8 mouse cellular contexts compared by ENCODE assay signal in the genomic region with DNA sequence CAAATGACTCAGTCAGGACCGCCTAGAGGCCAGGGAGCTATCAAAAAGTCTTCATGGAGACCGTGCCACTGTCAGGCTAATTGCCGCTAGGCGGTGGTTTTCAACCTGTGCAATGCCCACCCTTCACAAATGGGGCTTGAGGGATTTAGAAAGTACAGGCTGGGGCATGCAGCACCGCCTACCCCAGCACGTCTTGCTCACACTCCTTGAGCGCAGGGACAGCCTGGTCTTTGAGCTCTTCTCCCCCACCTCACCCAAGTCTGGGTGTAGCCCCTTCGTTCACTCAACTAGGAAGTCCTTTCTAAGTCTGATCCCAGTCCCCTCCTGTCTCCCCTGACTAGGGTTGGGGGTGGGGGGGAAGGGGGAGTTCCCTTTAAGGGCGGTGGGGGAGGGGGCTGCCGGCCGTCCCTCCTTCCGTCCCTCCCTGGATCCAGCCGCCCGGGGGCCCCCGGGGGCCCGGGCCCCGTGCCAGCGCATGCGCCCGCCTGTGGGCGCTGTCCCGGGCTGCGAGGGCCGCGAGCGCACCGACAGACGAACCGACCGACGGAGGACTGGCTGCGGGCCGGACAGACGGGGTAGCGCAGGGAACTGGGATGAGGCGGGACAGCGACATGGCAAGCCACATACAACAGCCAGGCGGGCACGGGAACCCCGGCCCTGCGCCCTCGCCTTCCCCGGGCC. TPM values are rescaled to one million over a fixed set of nuclear protein-coding genes. Genes with fewer than 3 reads are reported as not detected.
DNase-seq lines count a peak whose midpoint lies in the region; ATAC-seq lines count a peak whose summit lies in the region.

A gene (plus strand): TSS at position 497 of the 681 bp plus-strand sequence.

- peak within 1 kb of the TSS; percentile 51 for H3K9ac ChIP-seq in kidney, embryonic 16.5 days (replicated peaks; ENCODE audit: low read length)
- peak within 1 kb of the TSS; percentile 63 for H3K9ac ChIP-seq in hindbrain, embryonic 13.5 days
- H3K9ac ChIP-seq in liver, embryonic 13.5 days, result no peak within 1 kb of the TSS

- DNase-seq in kidney, postnatal 36 days, result no peak
- peak; percentile 29 for DNase-seq in embryo, embryonic 11 days
- DNase-seq in liver, embryonic 13.5 days, result no peak
- DNase-seq in thymus, postnatal 36 days, result no peak
- no peak for DNase-seq in spleen, postnatal 14 days (ENCODE audit: low spot score in 2 of 2)
- DNase-seq in spleen, adult 12 weeks (ENCODE audit: low spot score), result no peak

- H3K4me3 ChIP-seq in kidney, embryonic 16.5 days (ENCODE audit: low read length), result peak within 1 kb of the TSS; percentile 46
- H3K4me3 ChIP-seq in hindbrain, embryonic 13.5 days, result peak within 1 kb of the TSS; percentile 41
- peak within 1 kb of the TSS; percentile 31 for H3K4me3 ChIP-seq in liver, embryonic 13.5 days (replicated peaks)

- peak; percentile 32; the same call in 1 of the 2 replicates for ATAC-seq in kidney, embryonic 16.5 days (ENCODE audit: low FRiP score, low TSS enrichment)
- ATAC-seq in hindbrain, embryonic 13.5 days (ENCODE audit: low FRiP score), result peak; percentile 65
- no peak for ATAC-seq in liver, embryonic 13.5 days (ENCODE audit: low read depth)

- H3K36me3 ChIP-seq in kidney, embryonic 16.5 days (ENCODE audit: insufficient read depth, low read length), result no peaks in the 10 kb centered on the region
- no peaks in the 10 kb centered on the region for H3K36me3 ChIP-seq in hindbrain, embryonic 13.5 days
- H3K36me3 ChIP-seq in liver, embryonic 13.5 days, result no peaks in the 10 kb centered on the region

- peaks cover 39% of the 10 kb centered on the region for H3K27me3 ChIP-seq in kidney, embryonic 16.5 days (ENCODE audit: insufficient read depth, low read length)
- peaks cover 55% of the 10 kb centered on the region for H3K27me3 ChIP-seq in hindbrain, embryonic 13.5 days
- peaks cover 63% of the 10 kb centered on the region for H3K27me3 ChIP-seq in liver, embryonic 13.5 days

- H3K4me2 ChIP-seq in kidney, embryonic 16.5 days (replicated peaks; ENCODE audit: low read depth, low read length), result peak within 1 kb of the TSS; percentile 69
- H3K4me2 ChIP-seq in hindbrain, embryonic 13.5 days, result peak within 1 kb of the TSS; percentile 60
- H3K4me2 ChIP-seq in liver, embryonic 13.5 days, result peak within 1 kb of the TSS; percentile 52

- no peak within 1 kb of the TSS for H3K27ac ChIP-seq in kidney, embryonic 16.5 days (ENCODE audit: low read length)
- H3K27ac ChIP-seq in hindbrain, embryonic 13.5 days, result no peak within 1 kb of the TSS
- H3K27ac ChIP-seq in liver, embryonic 13.5 days, result no peak within 1 kb of the TSS

- H3K9me3 ChIP-seq in kidney, embryonic 16.5 days (ENCODE audit: low read length), result peaks cover 12% of the 10 kb centered on the region; the same call in 1 of the 2 replicates
- no peaks in the 10 kb centered on the region; the same call in 1 of the 2 replicates for H3K9me3 ChIP-seq in hindbrain, embryonic 13.5 days
- peaks cover 4% of the 10 kb centered on the region; the same call in 1 of the 2 replicates for H3K9me3 ChIP-seq in liver, embryonic 13.5 days (replicated peaks)

- WGBS in kidney, embryonic 16.5 days, result 4% methylated on average over 43 of the region's 43 CpGs
- WGBS in hindbrain, embryonic 13.5 days, result 1% methylated on average over 39 of the region's 43 CpGs
- WGBS in liver, embryonic 13.5 days (ENCODE audit: insufficient replicate concordance), result 4% methylated on average over 43 of the region's 43 CpGs

- peaks cover 18% of the 10 kb centered on the region for H3K4me1 ChIP-seq in kidney, embryonic 16.5 days (ENCODE audit: insufficient read depth, low read length)
- peaks cover 17% of the 10 kb centered on the region for H3K4me1 ChIP-seq in hindbrain, embryonic 13.5 days (replicated peaks)
- H3K4me1 ChIP-seq in liver, embryonic 13.5 days (replicated peaks), result peaks cover 5% of the 10 kb centered on the region; the same call in 1 of the 2 replicates

RNA-seq across cellular contexts. Expression of the gene that starts here (rescaled TPM):
- 2.2 and 2.4 TPM in 2 replicates for polyA plus RNA-seq in kidney, embryonic 16.5 days (2015; fragmentation: Nextera tagmentation; extraction: Ambion mirVana)
- 8.5 and 9.2 TPM in 2 replicates for polyA plus RNA-seq in hindbrain, embryonic 13.5 days (2015; fragmentation: Nextera tagmentation; extraction: Ambion mirVana)
- polyA plus RNA-seq in liver, embryonic 13.5 days (2015; fragmentation: Nextera tagmentation; extraction: Ambion mirVana), result 0.41 and 0.54 TPM in 2 replicates
